8 mouse cellular contexts compared by ENCODE assay signal in the genomic region with DNA sequence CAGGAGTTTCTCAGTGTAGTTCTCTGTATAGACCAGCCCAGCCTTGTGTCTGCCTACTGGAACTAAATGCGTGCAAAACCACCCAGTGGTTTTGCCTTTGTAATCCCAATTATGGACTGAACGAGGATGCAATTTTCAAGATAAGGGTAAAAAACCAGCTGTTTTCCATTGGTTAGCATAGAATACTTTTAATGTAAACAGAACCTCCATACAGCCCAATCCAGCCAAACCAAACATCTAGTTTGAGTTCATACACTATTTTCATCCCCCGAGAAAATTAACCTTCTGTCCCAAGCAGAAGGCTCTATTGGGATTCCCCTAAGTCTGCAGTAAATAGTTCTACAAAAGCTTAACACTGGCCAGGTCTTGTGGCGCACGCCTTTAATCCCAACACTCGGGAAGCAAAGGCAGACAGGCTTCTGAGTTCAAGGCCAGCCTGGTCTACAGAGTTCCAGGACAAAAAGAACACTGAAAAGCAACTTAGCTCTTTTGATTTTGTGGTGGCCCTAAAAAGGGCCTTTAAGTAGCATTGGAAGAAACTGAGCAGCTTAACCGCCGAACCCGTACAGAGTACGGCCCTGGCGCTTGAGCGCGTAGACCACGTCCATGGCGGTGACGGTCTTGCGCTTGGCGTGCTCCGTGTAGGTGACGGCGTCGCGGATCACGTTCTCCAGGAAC. TPM values are rescaled to one million over a fixed set of nuclear protein-coding genes. Genes with fewer than 3 reads are reported as not detected.
DNase-seq lines count a peak whose midpoint lies in the region; ATAC-seq and TF ChIP-seq lines count a peak whose summit lies in the region.

No protein-coding gene starts in this region.

- 0 out of 2 replicates have a peak overlapping the region, but pooled peaks have one; percentile 24 for H3K9ac ChIP-seq in hindbrain, postnatal 0 days (replicated peaks; ENCODE audit: low read length)
- H3K9ac ChIP-seq in midbrain, embryonic 16.5 days (ENCODE audit: low read depth, low read length) = peak overlapping the region; percentile 46; the same call in 1 of the 2 replicates

- no peaks in the 10 kb centered on the region for H3K36me3 ChIP-seq in testis, adult 2 months (ENCODE audit: control insufficient read depth, insufficient read depth, low read length)
- no peaks in the 10 kb centered on the region for H3K36me3 ChIP-seq in hindbrain, postnatal 0 days (ENCODE audit: insufficient read depth, low read length)
- H3K36me3 ChIP-seq in midbrain, embryonic 16.5 days (ENCODE audit: control insufficient read depth, insufficient read depth, low read length) = no peaks in the 10 kb centered on the region

- H3K4me3 ChIP-seq in testis, adult 2 months (ENCODE audit: control insufficient read depth, low read depth, low read length) = peak overlapping the region; percentile 8
- peak overlapping the region; percentile 35 for H3K4me3 ChIP-seq in hindbrain, postnatal 0 days (ENCODE audit: low read length)
- H3K4me3 ChIP-seq in midbrain, embryonic 16.5 days (ENCODE audit: low read depth, low read length) = peak overlapping the region; percentile 42

- no peak for DNase-seq in testis, postnatal 10 days (ENCODE audit: low spot score)
- peak; percentile 67 for DNase-seq in embryo, embryonic 11 days
- peak; percentile 35 for DNase-seq in hindbrain, postnatal 0 days (ENCODE audit: low spot score)
- DNase-seq in ovary, postnatal 36 days (ENCODE audit: low spot score) = no peak
- DNase-seq in ovary, postnatal 14 days (ENCODE audit: low spot score) = no peak
- DNase-seq in adrenal gland, postnatal 25 days = no peak

- no peak for TF ChIP-seq CTCF in testis, adult 2 months (IDR thresholded peaks at IDR 0.05; ENCODE audit: control insufficient read depth, insufficient read depth, insufficient replicate concordance, low read depth, low read length)
- no peak for TF ChIP-seq CTCF in hindbrain, postnatal 0 days (IDR thresholded peaks at IDR 0.05; ENCODE audit: low read depth)

- peak overlapping the region; percentile 62 for H3K4me2 ChIP-seq in hindbrain, postnatal 0 days (ENCODE audit: low read depth, low read length)
- peak overlapping the region; percentile 89 for H3K4me2 ChIP-seq in midbrain, embryonic 16.5 days (ENCODE audit: low read length)

- no peaks in the 10 kb centered on the region for H3K9me3 ChIP-seq in hindbrain, postnatal 0 days (ENCODE audit: low read length)
- no peaks in the 10 kb centered on the region for H3K9me3 ChIP-seq in midbrain, embryonic 16.5 days (replicated peaks; ENCODE audit: control insufficient read depth, low read length, poor library complexity, severe bottlenecking)

- peak overlapping the region; percentile 65 for H3K27ac ChIP-seq in testis, adult 2 months (ENCODE audit: control insufficient read depth, insufficient read depth, low read depth, low read length)
- H3K27ac ChIP-seq in hindbrain, postnatal 0 days = peak overlapping the region; percentile 78
- H3K27ac ChIP-seq in midbrain, embryonic 16.5 days (ENCODE audit: low read length) = peak overlapping the region; percentile 72

- no peak for TF ChIP-seq POLR2A in testis, adult 2 months (IDR thresholded peaks at IDR 0.05; ENCODE audit: control insufficient read depth, low read depth, low read length)

- H3K27me3 ChIP-seq in testis, adult 2 months (ENCODE audit: control insufficient read depth, insufficient read depth, low read length) = no peaks in the 10 kb centered on the region
- no peaks in the 10 kb centered on the region for H3K27me3 ChIP-seq in hindbrain, postnatal 0 days (ENCODE audit: insufficient read depth, low read length)
- no peaks in the 10 kb centered on the region for H3K27me3 ChIP-seq in midbrain, embryonic 16.5 days (ENCODE audit: control insufficient read depth, insufficient read depth, low read depth, low read length)

- H3K4me1 ChIP-seq in testis, adult 2 months (ENCODE audit: control insufficient read depth, insufficient read depth, low read length) = peaks cover 4% of the 10 kb centered on the region
- peaks cover 15% of the 10 kb centered on the region; the same call in 1 of the 2 replicates for H3K4me1 ChIP-seq in hindbrain, postnatal 0 days (ENCODE audit: insufficient read depth, low read length)
- H3K4me1 ChIP-seq in midbrain, embryonic 16.5 days (ENCODE audit: control insufficient read depth, insufficient read depth, low read length) = peaks cover 34% of the 10 kb centered on the region

- ATAC-seq in hindbrain, postnatal 0 days = peak; percentile 36
- no peak for ATAC-seq in midbrain, embryonic 16.5 days

- under 1% methylated on average over 19 of the region's 24 CpGs for WGBS in hindbrain, postnatal 0 days
- WGBS in midbrain, embryonic 16.5 days = 2% methylated on average over 19 of the region's 24 CpGs

RNA-seq across cellular contexts. Expression of gene Hist1h4i, which starts 0.6 kb away (rescaled TPM):
- 3.7 and 6.6 TPM in 2 replicates for polyA plus RNA-seq in testis, adult 2 months (2012; rRNA removed)
- 20.6 and 39.3 TPM in 2 replicates for total RNA-seq in hindbrain, postnatal 0 days (2014; rRNA removed)
- 5.1 and 5.5 TPM in 2 replicates for polyA plus RNA-seq in hindbrain, postnatal 0 days (2015; fragmentation: Nextera tagmentation; extraction: Ambion mirVana)
- polyA plus RNA-seq in midbrain, embryonic 16.5 days (2015; fragmentation: Nextera tagmentation; extraction: Ambion mirVana) = 4.0 and 4.9 TPM in 2 replicates
- 82.8 and 97.8 TPM in 2 replicates for total RNA-seq in adrenal gland, postnatal 25 days (2021)

RNA-seq across cellular contexts. Expression of gene Hist1h2ag, which starts 2.1 kb away (rescaled TPM):
- 4.8 and 6.5 TPM in 2 replicates for polyA plus RNA-seq in testis, adult 2 months (2012; rRNA removed)
- total RNA-seq in hindbrain, postnatal 0 days (2014; rRNA removed) = 477 and 856 TPM in 2 replicates
- 13.5 and 16.6 TPM in 2 replicates for polyA plus RNA-seq in hindbrain, postnatal 0 days (2015; fragmentation: Nextera tagmentation; extraction: Ambion mirVana)
- 1.8 and 8.3 TPM in 2 replicates for polyA plus RNA-seq in midbrain, embryonic 16.5 days (2015; fragmentation: Nextera tagmentation; extraction: Ambion mirVana)
- total RNA-seq in adrenal gland, postnatal 25 days (2021) = 50.6 and 64.7 TPM in 2 replicates

RNA-seq across cellular contexts. Expression of gene Hist1h2bj, which starts 2.4 kb away (rescaled TPM):
- 7.9 and 8.5 TPM in 2 replicates for polyA plus RNA-seq in testis, adult 2 months (2012; rRNA removed)
- total RNA-seq in hindbrain, postnatal 0 days (2014; rRNA removed) = 777 and 1,409 TPM in 2 replicates
- polyA plus RNA-seq in hindbrain, postnatal 0 days (2015; fragmentation: Nextera tagmentation; extraction: Ambion mirVana) = 4.2 and 6.8 TPM in 2 replicates
- 1.5 and 2.3 TPM in 2 replicates for polyA plus RNA-seq in midbrain, embryonic 16.5 days (2015; fragmentation: Nextera tagmentation; extraction: Ambion mirVana)
- 57.9 and 61.1 TPM in 2 replicates for total RNA-seq in adrenal gland, postnatal 25 days (2021)

RNA-seq across cellular contexts. Expression of gene Hist1h2bk, which starts 4.9 kb away (rescaled TPM):
- polyA plus RNA-seq in testis, adult 2 months (2012; rRNA removed) = 10.0 and 11.3 TPM in 2 replicates
- total RNA-seq in hindbrain, postnatal 0 days (2014; rRNA removed) = 468 and 587 TPM in 2 replicates
- 0.84 and 1.2 TPM in 2 replicates for polyA plus RNA-seq in hindbrain, postnatal 0 days (2015; fragmentation: Nextera tagmentation; extraction: Ambion mirVana)
- polyA plus RNA-seq in midbrain, embryonic 16.5 days (2015; fragmentation: Nextera tagmentation; extraction: Ambion mirVana) = 1.3 TPM in 1 of 2 replicates, not detected in the other
- total RNA-seq in adrenal gland, postnatal 25 days (2021) = 121 and 135 TPM in 2 replicates

RNA-seq across cellular contexts. Expression of gene Hist1h2ah, which starts 5.2 kb away (rescaled TPM):
- 1.8 and 3.7 TPM in 2 replicates for polyA plus RNA-seq in testis, adult 2 months (2012; rRNA removed)
- total RNA-seq in hindbrain, postnatal 0 days (2014; rRNA removed) = 67.7 and 136 TPM in 2 replicates
- 2.2 and 10.5 TPM in 2 replicates for polyA plus RNA-seq in hindbrain, postnatal 0 days (2015; fragmentation: Nextera tagmentation; extraction: Ambion mirVana)
- not detected in 2 replicates for polyA plus RNA-seq in midbrain, embryonic 16.5 days (2015; fragmentation: Nextera tagmentation; extraction: Ambion mirVana)
- 30.0 and 61.8 TPM in 2 replicates for total RNA-seq in adrenal gland, postnatal 25 days (2021)

Comparison
In these comparisons a context has a peak if more than half of its experiments do, and no peak if none do; other contexts are left out.
1. DNase-seq: peak in embryo, embryonic 11 days (single experiment) and hindbrain, postnatal 0 days (single experiment); none in testis, postnatal 10 days (single experiment), ovary, postnatal 36 days (single experiment), ovary, postnatal 14 days (single experiment) and adrenal gland, postnatal 25 days (single experiment).
2. Peak in every context shown above with its lines, with median percentiles within 50 percentile points of each other: H3K27ac ChIP-seq and H3K4me3 ChIP-seq.